24 mouse cellular contexts compared by ENCODE assay signal in the genomic region with DNA sequence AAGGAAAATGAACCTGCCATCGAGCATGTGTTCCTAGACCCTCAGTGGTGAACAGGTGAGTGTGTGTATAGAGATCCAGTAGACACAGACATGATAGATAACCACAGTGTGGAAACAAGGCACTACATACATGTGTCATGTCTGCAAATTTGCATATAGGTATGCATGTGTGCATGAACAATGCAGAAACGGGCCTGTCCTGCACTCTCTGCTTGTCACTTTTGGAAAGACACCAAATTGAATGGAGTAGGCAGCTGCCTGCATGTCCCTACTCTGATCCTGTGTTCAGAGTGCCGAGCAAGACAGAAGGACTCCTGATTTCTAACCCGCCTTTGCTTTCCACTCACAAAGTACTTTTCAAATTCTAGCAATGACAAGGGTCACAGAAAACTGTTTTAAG. TPM values are rescaled to one million over a fixed set of nuclear protein-coding genes. Genes with fewer than 3 reads are reported as not detected.
DNase-seq lines count a peak whose midpoint lies in the region; ATAC-seq and TF ChIP-seq lines count a peak whose summit lies in the region.
"Had no signal": no experiment of that assay in that cellular context is flagged by ENCODE, and none has a peak within 500 bp of the region (broad histone marks: within the 10 kb centered on the region; RNA-seq: fewer than 3 reads in every experiment).

No protein-coding gene starts in this region.

- H3K4me1 ChIP-seq in midbrain, embryonic 11.5 days (ENCODE audit: control insufficient read depth, insufficient read depth, low read length): no peaks in the 10 kb centered on the region
- no peaks in the 10 kb centered on the region for H3K4me1 ChIP-seq in midbrain, embryonic 15.5 days
- H3K4me1 ChIP-seq in bone marrow, adult 2 months (ENCODE audit: control insufficient read depth, insufficient read depth, low read length): no peaks in the 10 kb centered on the region; the same call in 1 of the 2 replicates
- H3K4me1 ChIP-seq in small intestine, adult 2 months (ENCODE audit: control insufficient read depth, insufficient read depth, insufficient read length, low read length): no peaks in the 10 kb centered on the region
- H3K4me1 ChIP-seq: hindbrain, embryonic 10.5 days; limb, embryonic 10.5 days; liver, embryonic 15.5 days; midbrain, embryonic 13.5 days; neural tube, embryonic 12.5 days had no signal

- WGBS in midbrain, embryonic 11.5 days: 85% methylated on average over 4 of the region's 4 CpGs
- WGBS in midbrain, embryonic 15.5 days: 91% methylated on average over 4 of the region's 4 CpGs
- 50% methylated on average over 4 of the region's 4 CpGs for WGBS in bone marrow, adult 2 months
- WGBS in small intestine, adult 2 months: 72% methylated on average over 4 of the region's 4 CpGs

- no peaks in the 10 kb centered on the region for H3K27me3 ChIP-seq in midbrain, embryonic 11.5 days (ENCODE audit: control insufficient read depth, insufficient read depth, low read length)
- H3K27me3 ChIP-seq in midbrain, embryonic 15.5 days (replicated peaks): no peaks in the 10 kb centered on the region
- H3K27me3 ChIP-seq in small intestine, adult 2 months (ENCODE audit: control insufficient read depth, insufficient read depth, low read length): no peaks in the 10 kb centered on the region
- H3K27me3 ChIP-seq: liver, embryonic 15.5 days; midbrain, embryonic 13.5 days; neural tube, embryonic 12.5 days had no signal

- H3K9ac ChIP-seq in midbrain, embryonic 11.5 days (ENCODE audit: low read length): no peak overlapping the region
- H3K9ac ChIP-seq in midbrain, embryonic 15.5 days: no peak overlapping the region
- H3K9ac ChIP-seq: liver, embryonic 15.5 days; midbrain, embryonic 13.5 days; neural tube, embryonic 12.5 days had no signal

- no peak for ATAC-seq in midbrain, embryonic 11.5 days (ENCODE audit: low FRiP score)
- no peak for ATAC-seq in midbrain, embryonic 15.5 days (replicated peaks)
- ATAC-seq: forebrain, embryonic 14.5 days; hindbrain, postnatal 0 days; midbrain, embryonic 13.5 days; Patski had no signal

- no peak overlapping the region for H3K4me2 ChIP-seq in midbrain, embryonic 11.5 days
- no peak overlapping the region for H3K4me2 ChIP-seq in midbrain, embryonic 15.5 days
- H3K4me2 ChIP-seq: liver, embryonic 15.5 days; midbrain, embryonic 13.5 days; neural tube, embryonic 12.5 days had no signal

- no peak overlapping the region for H3K27ac ChIP-seq in midbrain, embryonic 11.5 days (ENCODE audit: low read depth, low read length)
- no peak overlapping the region for H3K27ac ChIP-seq in midbrain, embryonic 15.5 days
- H3K27ac ChIP-seq in bone marrow, adult 2 months (ENCODE audit: control insufficient read depth, insufficient read depth, low read depth, low read length, poor library complexity): no peak overlapping the region
- no peak overlapping the region; the same call in 1 of the 2 replicates for H3K27ac ChIP-seq in small intestine, adult 2 months (ENCODE audit: insufficient read depth, low read depth, low read length)
- H3K27ac ChIP-seq: gastrocnemius, adult 2 months; hindbrain, embryonic 10.5 days; hindbrain, postnatal 0 days; limb, embryonic 10.5 days; liver, embryonic 15.5 days; midbrain, embryonic 13.5 days; neural tube, embryonic 12.5 days; stomach, postnatal 0 days had no signal

- no peak for TF ChIP-seq POLR2A in bone marrow, adult 2 months (IDR thresholded peaks at IDR 0.05; ENCODE audit: borderline replicate concordance, control insufficient read depth, low read depth, low read length)
- TF ChIP-seq POLR2A in small intestine, adult 2 months (IDR thresholded peaks at IDR 0.05; ENCODE audit: low read depth, low read length): no peak

- no peak overlapping the region for H3K4me3 ChIP-seq in midbrain, embryonic 11.5 days (ENCODE audit: low read depth, low read length)
- no peak overlapping the region for H3K4me3 ChIP-seq in midbrain, embryonic 15.5 days
- peak overlapping the region; percentile 10 for H3K4me3 ChIP-seq in bone marrow, adult 2 months (replicated peaks; ENCODE audit: control insufficient read depth, low read depth, low read length)
- H3K4me3 ChIP-seq in small intestine, adult 2 months (ENCODE audit: low read depth, low read length): peak overlapping the region; percentile 10; the same call in 1 of the 2 replicates
- H3K4me3 ChIP-seq: gastrocnemius, adult 2 months; hindbrain, embryonic 10.5 days; limb, embryonic 10.5 days; liver, embryonic 15.5 days; midbrain, embryonic 13.5 days; neural tube, embryonic 12.5 days had no signal

- TF ChIP-seq CTCF in bone marrow, adult 2 months (IDR thresholded peaks at IDR 0.05; ENCODE audit: control insufficient read depth, insufficient read depth, low read length): no peak
- no peak for TF ChIP-seq CTCF in small intestine, adult 2 months (IDR thresholded peaks at IDR 0.05; ENCODE audit: extremely low read depth, insufficient read length, insufficient replicate concordance, low read depth, low read length)

- no peaks in the 10 kb centered on the region for H3K9me3 ChIP-seq in midbrain, embryonic 11.5 days (ENCODE audit: control insufficient read depth, low read length)
- H3K9me3 ChIP-seq in midbrain, embryonic 15.5 days: no peaks in the 10 kb centered on the region
- H3K9me3 ChIP-seq: hindbrain, embryonic 10.5 days; limb, embryonic 10.5 days; liver, embryonic 15.5 days; midbrain, embryonic 13.5 days; neural tube, embryonic 12.5 days had no signal

- peak; percentile 60 for DNase-seq in midbrain, embryonic 11.5 days (ENCODE audit: low spot score, missing footprints)
- DNase-seq in CD4-positive, CD25-positive, alpha-beta regulatory T cell, adult 2 months (ENCODE audit: low read depth, low spot score): peak; percentile 59
- DNase-seq in ovary, postnatal 14 days (ENCODE audit: low spot score): no peak
- no peak for DNase-seq in cerebellum, adult 8-10 months
- DNase-seq: adrenal gland, adult 2 months; cerebellum, adult 9-10 months; gastrocnemius, adult 2 months; kidney, adult 2 months; kidney, postnatal 10 days; liver; thymus, postnatal 14 days had no signal

- no peaks in the 10 kb centered on the region for H3K36me3 ChIP-seq in midbrain, embryonic 11.5 days (ENCODE audit: control insufficient read depth, insufficient read depth, low read length)
- H3K36me3 ChIP-seq in midbrain, embryonic 15.5 days (replicated peaks): no peaks in the 10 kb centered on the region
- H3K36me3 ChIP-seq in small intestine, adult 2 months (ENCODE audit: control insufficient read depth, insufficient read depth, low read length): 0 out of 2 replicates have a peak, but pooled peaks cover 2% of the 10 kb centered on the region
- H3K36me3 ChIP-seq: hindbrain, embryonic 10.5 days; limb, embryonic 10.5 days; liver, embryonic 15.5 days; midbrain, embryonic 13.5 days; neural tube, embryonic 12.5 days had no signal

RNA-seq across cellular contexts. Expression of gene Ptprc, which starts 3.4 kb away (rescaled TPM):
- polyA plus RNA-seq in midbrain, embryonic 11.5 days (2014; fragmentation: Nextera tagmentation; extraction: Ambion mirVana): 0.98 and 2.0 TPM in 2 replicates
- 1.1 and 1.2 TPM in 2 replicates for polyA plus RNA-seq in midbrain, embryonic 15.5 days (2015; fragmentation: Nextera tagmentation; extraction: Ambion mirVana)
- 38.3 and 75.0 TPM in 2 replicates for polyA plus RNA-seq in bone marrow, adult 2 months (2011; ENCODE audit: insufficient read depth, insufficient read length, low replicate concordance, missing spikeins)
- 9.6 and 15.1 TPM in 2 replicates for polyA plus RNA-seq in small intestine, adult 2 months (2012; rRNA removed)
- polyA plus RNA-seq: C2C12 had no signal

Comparison
In these comparisons a context has a peak if more than half of its experiments do, and no peak if none do; other contexts are left out.
1. DNase-seq: peak in midbrain, embryonic 11.5 days (single experiment) and CD4-positive, CD25-positive, alpha-beta regulatory T cell, adult 2 months (single experiment); none in ovary, postnatal 14 days (single experiment) and cerebellum, adult 8-10 months (single experiment).
2. H3K4me3 ChIP-seq: peak in bone marrow, adult 2 months (single experiment) and small intestine, adult 2 months (single experiment); none in midbrain, embryonic 11.5 days (single experiment) and midbrain, embryonic 15.5 days (single experiment).